Mouse (Mus musculus) stomach, embryonic 16.5 days (tissue): ENCODE data around the gene Ackr2. TPM values are rescaled to one million over a fixed set of nuclear protein-coding genes. Genes with fewer than 3 reads are reported as not detected.

Source experiments
- ATAC-seq: fragments of 200-750 bp; cut with Nextera tagmentation; 2 replicates; pipeline ENCODE4 v1.8.0; 2017; ENCODE audit warnings: moderate number of reproducible peaks, moderate TSS enrichment; ENCODE audit not compliant: insufficient read depth, low FRiP score
- H3K27ac ChIP-seq: fragments of 300-500 bp; sonication (generic); 2 replicates; pipeline ENCODE4 v1.5.1; 2014; ENCODE audit warnings: low read length
- H3K27me3 ChIP-seq: fragments of 300-500 bp; sonication (generic); 2 replicates; pipeline ENCODE4 v1.6.1; 2014; ENCODE audit warnings: low read length, control low read depth, mixed read lengths; ENCODE audit not compliant: control insufficient read depth, insufficient read depth
- H3K36me3 ChIP-seq: fragments of 300-500 bp; sonication (generic); 2 replicates; pipeline ENCODE4 v1.6.1; 2014; ENCODE audit warnings: low read length; ENCODE audit not compliant: control insufficient read depth, insufficient read depth
- H3K4me1 ChIP-seq: fragments of 300-500 bp; sonication (generic); 2 replicates; pipeline ENCODE4 v1.6.1; 2014; ENCODE audit warnings: low read length, control low read depth, mixed read lengths; ENCODE audit not compliant: control insufficient read depth, insufficient read depth
- H3K4me2 ChIP-seq: fragments of 300-500 bp; sonication (generic); 2 replicates; pipeline ENCODE4 v1.6.1; 2014; ENCODE audit warnings: low read depth, low read length, mixed read lengths
- H3K4me3 ChIP-seq: fragments of 300-500 bp; sonication (generic); replicated peaks from 2 replicates; pipeline ENCODE4 v1.5.1; 2014; ENCODE audit warnings: mild to moderate bottlenecking, low read length
- H3K9ac ChIP-seq: fragments of 300-500 bp; sonication (generic); 2 replicates; pipeline ENCODE4 v1.6.1; 2014; ENCODE audit warnings: low read length
- H3K9me3 ChIP-seq: fragments of 300-500 bp; sonication (generic); replicated peaks from 2 replicates; pipeline ENCODE4 v1.6.1; 2016; ENCODE audit warnings: low read length, control low read depth; ENCODE audit not compliant: control insufficient read depth
- WGBS: fragments of 180-500 bp; shearing (Covaris S2); extraction: QIAGEN DNeasy Blood & Tissue Kit; methylation state at CpG from one replicate; pipeline ENCODE4 v1.1.7; 2014; 5-methylcytosine and 5-hydroxymethylcytosine counted together
- polyA plus RNA-seq: library from polyadenylated mRNA; unstranded; fragments of >200 nt; fragmentation: Nextera tagmentation; extraction: Ambion mirVana; gene quantifications from 2 replicates; pipeline ENCODE4 v1.2.1, GENCODE M21; 2015

The Ackr2 gene
- polyA plus RNA-seq, 1 experiment from 2014 or later, result 0.63 TPM

GRCm38 (mm10) chr9:121937451-121937864, 39.3 kb downstream of the Ackr2 start:
- 48% methylated on average over 6 of the region's 6 CpGs for WGBS
- no peak for ATAC-seq

DNA sequence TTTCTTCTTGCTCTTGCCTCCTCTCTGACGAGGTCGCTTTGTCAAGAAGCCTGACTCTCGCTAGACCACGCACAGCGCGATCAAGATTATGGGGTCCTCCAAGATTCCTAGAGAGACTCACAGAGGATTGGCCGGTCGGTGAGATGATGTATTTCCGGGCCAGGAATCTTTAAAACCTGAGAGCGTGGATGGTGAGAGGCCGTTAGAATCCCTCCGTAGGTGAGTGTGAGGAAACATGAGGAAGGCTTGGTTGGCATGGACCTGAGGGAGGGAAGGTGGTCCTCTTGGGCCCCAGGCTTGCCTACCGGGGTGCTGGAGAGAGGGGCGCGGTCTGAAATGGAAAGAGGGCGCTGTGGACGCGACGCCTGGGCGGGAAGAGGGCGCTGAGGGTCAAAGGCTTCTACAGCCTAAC, 39.8 kb downstream of the Ackr2 start:
- Histone ChIP-seq H3K27me3 (no peaks in the 10 kb centered on the region; the same call in 1 of the 2 replicates), H3K4me1 (no peaks in the 10 kb centered on the region), H3K27ac (no peak overlapping the region), H3K36me3 (no peaks in the 10 kb centered on the region), H3K4me3 (peak overlapping the region; percentile 49), H3K9me3 (no peaks in the 10 kb centered on the region), H3K4me2 (peak overlapping the region; percentile 51), H3K9ac (peak overlapping the region; percentile 69)
- 52% methylated on average over 21 of the region's 21 CpGs for WGBS
- ATAC-seq, result 0 out of 2 replicates have a peak, but pooled peaks have one; percentile 44

More at GRCm38 (mm10) chr9:121937451-121937864, 39.3 kb downstream of the Ackr2 start:
- H3K4me1 ChIP-seq, result no peaks in the 10 kb centered on the region
- peak overlapping the region; percentile 51 for H3K4me2 ChIP-seq
- peak overlapping the region; percentile 49 for H3K4me3 ChIP-seq
- no peaks in the 10 kb centered on the region; the same call in 1 of the 2 replicates for H3K27me3 ChIP-seq
- no peaks in the 10 kb centered on the region for H3K9me3 ChIP-seq
- H3K27ac ChIP-seq, result no peak overlapping the region
- H3K36me3 ChIP-seq, result no peaks in the 10 kb centered on the region
- H3K9ac ChIP-seq, result peak overlapping the region; percentile 69

- H3K27me3 ChIP-seq, result no peaks in the 10 kb centered on the region
- no peak overlapping the region for H3K27ac ChIP-seq
- no peaks in the 10 kb centered on the region for H3K36me3 ChIP-seq
- no peak overlapping the region for H3K9ac ChIP-seq
- no peak for ATAC-seq
- H3K4me3 ChIP-seq, result no peak overlapping the region
- H3K9me3 ChIP-seq, result no peaks in the 10 kb centered on the region
- H3K4me2 ChIP-seq, result no peak overlapping the region
- WGBS, result 82% methylated on average over 3 of the region's 3 CpGs
- no peaks in the 10 kb centered on the region for H3K4me1 ChIP-seq
Observed at GRCm38 (mm10) chr9:121943005-121943404, 44.9 kb downstream of the Ackr2 start.

DNA sequence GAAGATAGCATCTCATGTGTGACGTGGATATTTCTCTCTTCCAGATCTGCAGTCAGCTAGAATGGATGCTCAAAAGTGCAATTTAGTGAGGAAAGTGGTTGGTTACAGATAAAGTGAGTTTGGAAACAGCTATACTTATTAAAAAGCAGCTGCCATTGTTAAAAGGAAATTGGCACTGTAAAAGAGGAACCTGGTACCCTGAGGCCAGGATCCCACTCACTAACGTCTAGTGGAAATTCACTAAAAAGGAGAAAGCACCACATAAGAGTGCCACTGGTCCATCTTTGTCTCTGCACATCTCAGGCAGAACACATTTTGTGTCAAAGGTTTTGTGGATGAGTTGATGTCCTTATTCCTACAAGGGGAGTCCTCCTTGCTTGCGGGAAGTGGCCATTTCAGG, 45.5 kb downstream of the Ackr2 start:
- Histone ChIP-seq H3K9me3 (no peaks in the 10 kb centered on the region), H3K4me3 (no peak overlapping the region), H3K36me3 (no peaks in the 10 kb centered on the region), H3K9ac (no peak overlapping the region), H3K27ac (no peak overlapping the region), H3K27me3 (no peaks in the 10 kb centered on the region), H3K4me2 (no peak overlapping the region), H3K4me1 (no peaks in the 10 kb centered on the region; the same call in 1 of the 2 replicates)
- WGBS, result 82% methylated on average over 3 of the region's 3 CpGs
- ATAC-seq, result no peak

DNA sequence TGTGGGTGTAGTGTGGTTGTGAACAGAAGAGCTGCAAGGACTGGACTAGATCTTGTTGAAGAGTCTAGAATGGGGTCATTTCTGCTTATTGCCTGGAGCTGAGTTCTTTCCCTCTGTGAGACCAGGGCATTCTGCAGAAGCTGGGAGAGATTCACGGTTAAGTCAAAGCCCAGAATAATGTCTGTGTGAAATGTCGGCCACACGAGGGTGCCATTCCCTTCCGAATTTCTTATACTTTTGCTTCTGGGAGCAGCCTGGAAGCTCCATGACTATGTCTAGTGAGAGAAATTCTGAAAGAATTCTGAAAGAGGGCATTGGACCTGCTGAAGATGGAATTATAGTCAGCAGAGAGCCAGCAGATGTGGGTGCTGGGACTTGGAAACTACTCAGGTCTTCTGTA, 49.6 kb downstream of the Ackr2 start:
- H3K4me3 ChIP-seq, result no peak overlapping the region
- no peaks in the 10 kb centered on the region for H3K36me3 ChIP-seq
- WGBS, result 10% methylated on average over 4 of the region's 4 CpGs
- no peaks in the 10 kb centered on the region for H3K27me3 ChIP-seq
- H3K27ac ChIP-seq, result no peak overlapping the region
- ATAC-seq, result no peak
- H3K4me2 ChIP-seq, result no peak overlapping the region
- H3K4me1 ChIP-seq, result peaks cover 23% of the 10 kb centered on the region
- no peak overlapping the region for H3K9ac ChIP-seq
- H3K9me3 ChIP-seq, result no peaks in the 10 kb centered on the region

- H3K9ac ChIP-seq, result no peak overlapping the region
- H3K27ac ChIP-seq, result no peak overlapping the region
- H3K4me2 ChIP-seq, result no peak overlapping the region
- H3K27me3 ChIP-seq, result no peaks in the 10 kb centered on the region
- peaks cover 23% of the 10 kb centered on the region for H3K4me1 ChIP-seq
- ATAC-seq, result no peak
- 60% methylated on average over 4 of the region's 4 CpGs for WGBS
- no peaks in the 10 kb centered on the region for H3K9me3 ChIP-seq
- no peak overlapping the region for H3K4me3 ChIP-seq
- H3K36me3 ChIP-seq, result no peaks in the 10 kb centered on the region
Observed at GRCm38 (mm10) chr9:121948431-121948830, 50.3 kb downstream of the Ackr2 start.

- ATAC-seq, result peak; percentile 96
- WGBS, result 1% methylated on average over 14 of the region's 14 CpGs
Observed at GRCm38 (mm10) chr9:121950418-121951113, 52.4 kb downstream of the Ackr2 start, which contains the start of gene Fam198a. TSS of gene Fam198a (plus strand) at chr9:121950988.

GRCm38 (mm10) chr9:121951114-121951423, 52.9 kb downstream of the Ackr2 start:
- no peaks in the 10 kb centered on the region for H3K27me3 ChIP-seq
- peak overlapping the region; percentile 85 for H3K27ac ChIP-seq
- peak overlapping the region; percentile 71 for H3K9ac ChIP-seq
- H3K9me3 ChIP-seq, result no peaks in the 10 kb centered on the region
- peak; percentile 63; the same call in 1 of the 2 replicates for ATAC-seq
- H3K36me3 ChIP-seq, result no peaks in the 10 kb centered on the region
- H3K4me2 ChIP-seq, result peak overlapping the region; percentile 63
- 20% methylated on average over 4 of the region's 4 CpGs for WGBS
- peaks cover 23% of the 10 kb centered on the region for H3K4me1 ChIP-seq
- peak overlapping the region; percentile 49 for H3K4me3 ChIP-seq

More at GRCm38 (mm10) chr9:121950418-121951113, 52.4 kb downstream of the Ackr2 start, which contains the start of gene Fam198a:
- H3K4me3 ChIP-seq, result peak within 1 kb of the TSS; percentile 49
- peak within 1 kb of the TSS; percentile 71 for H3K9ac ChIP-seq
- H3K9me3 ChIP-seq, result no peaks in the 10 kb centered on the region
- H3K4me2 ChIP-seq, result peak within 1 kb of the TSS; percentile 63
- no peaks in the 10 kb centered on the region for H3K27me3 ChIP-seq
- H3K4me1 ChIP-seq, result peaks cover 23% of the 10 kb centered on the region
- peak within 1 kb of the TSS; percentile 85 for H3K27ac ChIP-seq
- no peaks in the 10 kb centered on the region for H3K36me3 ChIP-seq

DNA sequence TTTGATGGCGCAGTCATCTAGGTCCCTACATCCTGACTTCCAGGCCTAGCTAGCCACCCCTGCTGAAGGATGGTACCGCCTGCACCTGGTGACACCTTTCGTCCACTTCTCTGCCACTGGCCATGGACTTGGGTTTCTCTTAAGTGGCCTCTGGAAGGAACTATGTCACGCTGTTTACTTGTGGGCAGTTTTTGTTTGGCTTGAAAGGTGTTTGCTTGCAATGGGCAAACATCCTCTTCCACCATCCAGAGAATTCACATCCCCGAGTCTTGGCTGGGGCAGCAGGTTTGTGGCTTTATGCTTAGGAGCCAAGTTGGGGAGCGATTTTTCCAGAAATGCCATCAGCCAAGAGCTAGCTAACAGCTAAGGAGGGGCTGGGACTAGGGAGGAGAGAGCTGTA, 54.4 kb downstream of the Ackr2 start:
- ATAC-seq, result no peak
- no peak overlapping the region for H3K4me2 ChIP-seq
- no peaks in the 10 kb centered on the region for H3K27me3 ChIP-seq
- H3K4me3 ChIP-seq, result no peak overlapping the region
- no peaks in the 10 kb centered on the region for H3K9me3 ChIP-seq
- H3K4me1 ChIP-seq, result peaks cover 23% of the 10 kb centered on the region
- no peaks in the 10 kb centered on the region for H3K36me3 ChIP-seq
- H3K27ac ChIP-seq, result no peak overlapping the region
- WGBS, result 82% methylated on average over 6 of the region's 6 CpGs
- H3K9ac ChIP-seq, result no peak overlapping the region; the same call in 1 of the 2 replicates
